Mouse (Mus musculus) brain, embryonic 14.5 days (tissue): Measurements from ENCODE around the gene Arhgef38.

Experiments
- CTCF ChIP-seq: fragments of 200-500 bp; IDR thresholded peaks from 2 replicates; pipeline ENCODE4 v1.5.1; 2012; ENCODE audit warnings: inconsistent platforms, mild to moderate bottlenecking, moderate library complexity, borderline replicate concordance; ENCODE audit not compliant: insufficient read depth, insufficient read length; ENCODE audit errors: extremely low read depth
- POLR2A ChIP-seq: fragments of 200-500 bp; IDR thresholded peaks from 2 replicates; pipeline ENCODE4 v1.6.1; 2012; ENCODE audit warnings: mild to moderate bottlenecking, inconsistent platforms, borderline replicate concordance; ENCODE audit not compliant: poor library complexity, insufficient read depth, insufficient read length, severe bottlenecking; ENCODE audit errors: extremely low read depth

DNA sequence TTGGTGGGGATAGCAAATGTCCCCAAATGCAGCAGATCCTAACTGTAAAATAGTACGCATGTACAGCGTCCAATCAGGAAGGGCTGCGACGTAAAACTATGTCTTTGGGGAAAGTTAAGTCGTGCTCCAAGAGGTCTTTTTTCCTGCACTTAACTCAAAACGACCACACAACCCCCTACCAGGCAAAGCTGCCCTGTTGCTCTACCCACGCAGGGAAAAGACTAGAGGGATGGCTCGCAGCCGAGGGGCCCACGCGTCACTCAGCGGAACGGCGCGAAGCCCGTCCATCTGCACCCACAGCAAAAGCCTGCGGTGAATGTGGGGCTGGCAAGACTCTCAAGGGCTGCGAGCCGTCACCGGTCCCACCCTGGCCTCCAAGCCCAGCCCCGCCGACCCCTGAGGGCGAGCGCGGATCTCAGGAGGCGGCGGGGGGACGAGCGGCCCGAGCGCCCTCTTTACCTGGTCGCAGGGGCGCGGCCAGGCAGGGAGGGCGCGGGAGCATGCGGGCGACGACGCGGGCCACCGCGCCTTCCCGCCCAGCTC lies 143.6 kb downstream of the Arhgef38 start:
- TF ChIP-seq CTCF (no peak), POLR2A (no peak)
